Mouse (Mus musculus): ENCODE measurements around the gene Zfp84.

The Zfp84 gene

DNA sequence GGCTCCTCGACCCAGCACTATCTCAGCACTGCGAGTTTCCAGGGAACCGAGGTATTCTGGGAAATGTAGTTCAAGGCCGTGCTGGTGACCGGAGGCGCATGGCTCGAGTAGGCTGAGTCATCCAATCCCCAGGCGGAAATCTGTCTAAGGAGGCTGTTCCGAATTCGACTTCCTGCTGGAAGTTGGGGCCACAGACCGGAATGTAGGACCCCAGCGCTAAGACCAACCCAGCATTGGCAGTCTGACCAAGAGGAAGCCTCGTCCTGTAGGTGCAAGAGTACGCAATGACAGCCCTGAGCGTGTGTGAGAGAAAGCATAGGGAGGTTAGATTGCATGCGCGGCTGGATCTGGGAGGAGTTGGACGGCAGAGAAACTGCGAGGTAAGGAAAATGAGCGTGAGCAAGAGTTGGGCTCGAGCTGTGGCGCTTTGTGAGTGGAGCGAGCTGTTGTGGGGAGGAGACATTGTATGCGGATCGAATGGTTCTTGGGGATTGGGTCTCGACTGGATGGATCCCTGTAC is 47.6 kb downstream of the Zfp84 start, which contains the start of gene Zfp790:
Gene Zfp790 (plus strand): TSS at position 205 of the 520 bp plus-strand sequence.
- peak; percentile 94 for DNase-seq (ENCODE audit: low read depth, low spot score)

DNA sequence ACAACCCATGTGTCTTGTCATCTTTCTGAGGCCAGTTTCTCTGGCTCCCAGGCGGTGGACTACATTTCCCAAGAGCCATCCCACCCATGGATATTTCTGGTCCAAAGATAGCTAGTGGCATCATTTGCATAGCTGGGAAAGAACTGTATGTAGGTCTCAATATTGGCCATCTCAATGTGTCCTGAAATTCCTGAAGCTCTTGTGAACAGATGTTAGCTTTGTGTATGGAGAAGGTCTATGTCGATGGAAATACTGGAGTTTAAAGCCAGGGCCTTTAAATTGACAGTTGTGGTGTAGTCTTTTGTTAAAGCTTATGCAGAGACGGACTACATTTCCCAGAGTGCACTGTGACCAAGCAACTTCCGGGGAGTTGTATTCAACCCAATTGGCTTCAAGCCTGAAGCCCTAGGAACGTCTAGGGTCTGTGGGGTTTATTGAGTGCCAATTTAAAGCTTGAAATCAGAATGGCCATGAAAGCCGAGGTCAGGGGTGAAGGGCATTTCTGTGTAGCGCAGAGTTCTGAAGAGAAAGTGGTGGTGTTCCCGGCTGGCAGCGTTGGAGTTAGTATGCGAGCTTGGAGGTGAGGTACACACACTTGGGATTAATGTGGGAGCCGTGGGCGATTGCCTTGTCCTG is 50.4 kb downstream of the Zfp84 start:
- DNase-seq (ENCODE audit: low read depth, low spot score) = peak; percentile 74

DNA sequence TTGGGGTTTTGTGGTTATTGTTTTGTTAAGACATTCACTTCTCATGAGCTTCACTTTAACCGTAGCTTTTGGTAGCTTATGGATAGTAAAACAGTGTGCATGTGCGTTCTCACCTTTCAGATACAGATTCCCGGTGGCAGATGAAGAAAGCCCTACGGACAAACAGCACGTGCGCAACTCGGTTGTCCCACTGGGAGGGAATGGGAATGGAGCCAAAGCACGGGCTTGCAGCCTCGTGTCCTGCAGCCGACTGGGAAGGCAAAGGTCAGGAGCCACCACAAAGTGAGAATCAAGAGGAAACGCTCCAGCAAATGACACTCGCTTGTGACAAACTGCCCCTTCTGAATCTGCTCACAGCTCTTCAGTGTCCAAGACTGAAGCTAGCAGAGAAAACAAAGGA is 59.6 kb downstream of the Zfp84 start:
- DNase-seq (ENCODE audit: low read depth, low spot score) = no peak
